Mouse (Mus musculus): Measurements from ENCODE around the gene Ear10.
"Not testable (repeated sequence)": the region's sequence is repeated elsewhere in the genome, so short reads cannot be mapped to it uniquely, and the experiment has no call there.

Gene Ear10

GRCm38 (mm10) chr14:43923459-43923858 is at the start of gene Ear10:
Gene Ear10, minus strand, starts transcription at chr14:43923559.
- H3K36me3 ChIP-seq (ENCODE audit: insufficient read depth, low read length); H3K4me1 ChIP-seq (replicated peaks; ENCODE audit: low read depth, low read length); H3K27me3 ChIP-seq (ENCODE audit: insufficient read depth, low read length); H3K9me3 ChIP-seq (ENCODE audit: low read length); H3K4me3 ChIP-seq (replicated peaks; ENCODE audit: low read length): not testable (repeated sequence)

DNA sequence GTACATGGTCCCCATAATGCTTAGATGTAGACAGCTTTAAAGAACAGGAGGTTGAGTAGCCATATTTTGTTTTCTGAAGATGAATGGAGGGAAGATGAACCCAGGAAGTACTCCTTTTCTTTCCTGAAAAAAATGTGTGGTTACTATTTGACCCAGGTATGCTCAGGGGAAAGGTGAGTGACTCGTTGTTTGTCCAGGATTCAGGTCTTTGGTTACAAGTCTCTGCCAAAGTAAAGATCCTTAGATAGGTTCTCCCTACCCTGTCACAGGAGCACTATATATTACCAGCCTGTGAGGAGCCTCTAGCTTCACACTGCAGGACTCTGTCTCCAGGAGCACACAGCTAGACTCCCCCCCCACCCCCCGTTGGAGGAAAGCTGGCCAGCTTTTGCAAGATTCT is 33.4 kb upstream of the Ear10 start, which contains the start of gene Ang5:
TSS of gene Ang5 (plus strand) at position 301 of the 400 bp plus-strand sequence.
- not testable (repeated sequence) for H3K27me3 ChIP-seq (ENCODE audit: insufficient read depth, low read length); H3K9me3 ChIP-seq (ENCODE audit: low read length); H3K36me3 ChIP-seq (ENCODE audit: insufficient read depth, low read length); H3K4me3 ChIP-seq (replicated peaks; ENCODE audit: low read length); H3K4me1 ChIP-seq (replicated peaks; ENCODE audit: low read depth, low read length)

DNA sequence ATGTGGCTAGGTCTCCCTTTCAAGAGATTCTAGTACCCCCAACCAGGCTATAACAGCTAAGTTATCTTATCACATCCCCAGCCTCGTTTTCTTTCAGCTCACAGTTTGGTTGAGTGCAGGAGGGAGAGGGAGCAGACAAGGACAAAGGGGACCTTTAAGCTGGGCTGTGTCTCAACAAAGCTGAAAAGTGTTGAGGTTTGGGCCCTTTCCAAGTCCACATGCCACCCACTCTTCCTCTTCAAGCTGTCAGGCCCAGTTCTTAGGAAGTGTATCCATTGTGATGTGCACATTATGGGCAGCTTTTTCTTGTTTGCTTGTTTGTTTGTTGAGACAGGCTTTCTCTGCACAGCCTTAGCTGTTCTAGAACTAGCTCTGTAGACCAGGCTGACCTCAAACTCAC is 31.7 kb upstream of the Ear10 start:
- H3K36me3 ChIP-seq (ENCODE audit: insufficient read depth, low read length); H3K4me3 ChIP-seq (replicated peaks; ENCODE audit: low read length); H3K27me3 ChIP-seq (ENCODE audit: insufficient read depth, low read length); H3K4me1 ChIP-seq (replicated peaks; ENCODE audit: low read depth, low read length); H3K9me3 ChIP-seq (ENCODE audit: low read length): not testable (repeated sequence)

- not testable (repeated sequence) for H3K36me3 ChIP-seq (ENCODE audit: insufficient read depth, low read length); H3K4me1 ChIP-seq (replicated peaks; ENCODE audit: low read depth, low read length); H3K27me3 ChIP-seq (ENCODE audit: insufficient read depth, low read length); H3K4me3 ChIP-seq (replicated peaks; ENCODE audit: low read length); H3K9me3 ChIP-seq (ENCODE audit: low read length)
Measured at GRCm38 (mm10) chr14:43953382-43953781, 30.0 kb upstream of the Ear10 start.

- H3K27me3 ChIP-seq (ENCODE audit: insufficient read depth, low read length); H3K4me1 ChIP-seq (replicated peaks; ENCODE audit: low read depth, low read length); H3K9me3 ChIP-seq (ENCODE audit: low read length); H3K36me3 ChIP-seq (ENCODE audit: insufficient read depth, low read length); H3K4me3 ChIP-seq (replicated peaks; ENCODE audit: low read length): not testable (repeated sequence)
Measured at GRCm38 (mm10) chr14:43933399-43933798, 10.0 kb upstream of the Ear10 start.

DNA sequence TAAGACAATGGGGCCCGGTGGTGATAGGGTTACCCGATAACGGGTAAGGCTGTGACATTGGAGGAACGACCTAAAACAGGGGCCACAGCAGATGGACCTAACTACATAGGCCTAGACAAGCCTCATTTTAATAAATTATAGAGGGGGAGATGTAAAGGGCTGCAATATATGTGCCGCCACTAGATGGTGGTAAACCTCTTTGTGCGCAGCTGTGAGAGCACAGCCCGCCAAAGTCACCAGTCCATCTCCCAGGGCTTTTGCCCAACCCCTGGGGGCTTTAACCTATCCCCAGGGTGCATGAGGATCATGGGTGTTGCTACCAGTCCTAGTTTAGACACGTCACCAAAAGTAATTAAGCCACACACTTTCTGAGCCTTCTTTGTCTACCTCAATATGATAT is 9.6 kb upstream of the Ear10 start:
- not testable (repeated sequence) for H3K4me3 ChIP-seq (replicated peaks; ENCODE audit: low read length); H3K36me3 ChIP-seq (ENCODE audit: insufficient read depth, low read length); H3K27me3 ChIP-seq (ENCODE audit: insufficient read depth, low read length); H3K9me3 ChIP-seq (ENCODE audit: low read length); H3K4me1 ChIP-seq (replicated peaks; ENCODE audit: low read depth, low read length)
- TF ChIP-seq CTCF (conservative IDR thresholded peaks at IDR 0.05; ENCODE audit: low read length) = peak; percentile 49

DNA sequence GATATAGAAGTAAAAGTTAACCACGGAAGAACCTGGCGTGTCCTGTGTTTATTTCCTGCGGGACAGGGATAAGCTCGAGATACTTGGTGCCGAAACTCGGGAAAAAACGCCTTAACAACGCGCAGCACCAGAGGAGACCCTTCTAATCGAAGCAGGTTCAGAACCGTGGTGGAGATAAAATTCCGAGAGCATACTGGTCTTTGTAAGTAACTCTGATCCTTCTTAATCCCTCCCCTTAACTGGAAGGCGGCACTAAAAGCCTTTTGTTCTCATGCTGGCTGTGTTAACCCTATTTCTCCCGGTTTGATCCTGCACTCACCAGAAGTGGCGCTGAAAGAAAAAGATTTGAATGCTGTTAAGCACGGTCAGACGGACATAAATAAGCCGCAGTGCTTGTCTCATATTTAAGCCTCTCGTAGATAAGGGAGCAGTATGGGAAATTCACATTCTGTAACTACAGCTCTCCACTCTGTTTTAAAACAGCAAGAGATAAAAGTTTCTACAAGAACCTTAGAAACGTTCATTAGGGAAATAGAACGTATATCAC is 2.1 kb upstream of the Ear10 start:
- H3K4me3 ChIP-seq (replicated peaks; ENCODE audit: low read length) = peak overlapping the region; percentile 79
- H3K27me3 ChIP-seq (ENCODE audit: insufficient read depth, low read length); H3K9me3 ChIP-seq (ENCODE audit: low read length); H3K36me3 ChIP-seq (ENCODE audit: insufficient read depth, low read length); H3K4me1 ChIP-seq (replicated peaks; ENCODE audit: low read depth, low read length): not testable (repeated sequence)

DNA sequence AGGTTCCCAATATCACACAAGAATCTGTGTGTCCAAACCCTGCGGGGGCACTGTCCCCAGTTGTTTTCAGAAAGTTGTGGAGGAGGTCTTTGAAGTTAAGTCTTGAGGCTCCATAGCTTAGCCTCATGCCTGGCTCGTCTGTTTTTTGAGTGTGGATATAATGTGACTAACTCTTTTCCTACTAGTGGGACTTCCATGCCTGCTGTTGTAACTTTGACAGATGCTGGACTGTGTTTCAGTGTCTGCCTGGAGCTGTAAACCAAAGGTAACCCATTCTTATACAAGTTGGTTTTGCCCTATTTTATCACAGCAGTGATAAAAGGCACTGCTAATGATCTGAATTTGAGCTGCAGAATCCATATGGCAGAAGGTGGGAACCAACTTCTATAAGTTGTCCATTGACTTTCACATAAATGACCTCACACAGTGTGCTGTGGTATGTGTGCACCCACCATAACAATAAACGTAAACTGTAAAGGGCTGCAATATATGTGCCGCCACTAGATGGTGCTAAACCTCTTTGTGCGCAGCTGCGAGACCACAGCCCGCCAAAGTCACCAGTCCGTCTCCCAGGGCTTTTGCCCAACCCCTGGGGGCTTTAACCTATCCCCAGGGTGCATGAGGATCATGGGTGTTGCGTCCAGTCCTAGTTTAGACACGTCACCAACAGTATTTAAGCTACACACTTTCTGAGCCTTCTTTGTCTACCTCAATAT is 1.5 kb upstream of the Ear10 start, which contains the start of gene Gm8113:
TSS of gene Gm8113 (plus strand) at position 703 of the 716 bp plus-strand sequence.
- H3K27me3 ChIP-seq (ENCODE audit: insufficient read depth, low read length); H3K9me3 ChIP-seq (ENCODE audit: low read length): not testable (repeated sequence)
- peak; percentile 59 for TF ChIP-seq CTCF (conservative IDR thresholded peaks at IDR 0.05; ENCODE audit: low read length)

GRCm38 (mm10) chr14:43918214-43918613 is 5.1 kb downstream of the Ear10 start:
- not testable (repeated sequence) for H3K36me3 ChIP-seq (ENCODE audit: insufficient read depth, low read length); H3K27me3 ChIP-seq (ENCODE audit: insufficient read depth, low read length); H3K4me3 ChIP-seq (replicated peaks; ENCODE audit: low read length); H3K4me1 ChIP-seq (replicated peaks; ENCODE audit: low read depth, low read length); H3K9me3 ChIP-seq (ENCODE audit: low read length)

More for the DNA sequence above, 1.5 kb upstream of the Ear10 start, which contains the start of gene Gm8113:
- not testable (repeated sequence) for H3K4me1 ChIP-seq (replicated peaks; ENCODE audit: low read depth, low read length); H3K36me3 ChIP-seq (ENCODE audit: insufficient read depth, low read length)
- peak within 1 kb of the TSS; percentile 79 for H3K4me3 ChIP-seq (replicated peaks; ENCODE audit: low read length)

DNA sequence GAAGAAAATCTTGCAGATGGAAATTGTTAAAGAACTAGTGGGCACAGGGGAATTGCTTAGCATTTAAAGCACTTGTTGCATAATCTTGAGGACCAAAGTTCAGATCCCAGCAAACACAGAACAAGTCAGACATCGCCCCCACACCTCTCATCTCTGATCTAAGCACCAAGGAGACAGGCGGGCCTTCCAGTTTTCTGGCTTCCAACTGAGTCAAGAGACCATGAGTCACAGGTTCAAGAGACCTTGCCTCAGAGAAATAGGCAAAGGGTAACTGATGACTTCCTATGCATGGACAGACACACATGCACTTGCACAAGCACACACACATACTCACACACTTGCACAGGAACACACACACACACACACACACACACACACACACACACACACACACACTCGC is 24.8 kb downstream of the Ear10 start:
- H3K9me3 ChIP-seq (ENCODE audit: low read length); H3K4me3 ChIP-seq (replicated peaks; ENCODE audit: low read length); H3K36me3 ChIP-seq (ENCODE audit: insufficient read depth, low read length); H3K4me1 ChIP-seq (replicated peaks; ENCODE audit: low read depth, low read length); H3K27me3 ChIP-seq (ENCODE audit: insufficient read depth, low read length): not testable (repeated sequence)

DNA sequence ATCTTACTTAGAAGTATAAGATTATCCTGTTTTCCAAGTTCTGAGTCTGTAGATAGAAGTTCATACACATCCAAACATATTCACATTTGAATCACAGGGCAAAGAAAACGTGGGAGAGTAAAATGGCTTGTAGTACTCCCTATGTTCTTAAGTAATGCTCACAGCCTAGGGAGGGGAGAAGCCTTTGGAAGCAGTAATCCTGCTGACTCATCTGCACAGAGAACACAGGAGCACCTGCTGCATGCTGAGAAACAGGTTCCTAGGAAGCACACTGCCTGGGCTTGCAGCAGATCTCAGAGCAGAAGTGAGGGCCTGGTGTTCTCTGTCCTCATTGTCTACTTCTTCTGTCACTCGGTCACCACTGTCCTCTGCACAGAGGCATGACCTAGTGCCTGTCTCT is 28.0 kb downstream of the Ear10 start:
- not testable (repeated sequence) for H3K4me3 ChIP-seq (replicated peaks; ENCODE audit: low read length); H3K27me3 ChIP-seq (ENCODE audit: insufficient read depth, low read length); H3K4me1 ChIP-seq (replicated peaks; ENCODE audit: low read depth, low read length); H3K36me3 ChIP-seq (ENCODE audit: insufficient read depth, low read length); H3K9me3 ChIP-seq (ENCODE audit: low read length)

- not testable (repeated sequence) for H3K4me1 ChIP-seq (replicated peaks; ENCODE audit: low read depth, low read length); H3K4me3 ChIP-seq (replicated peaks; ENCODE audit: low read length); H3K36me3 ChIP-seq (ENCODE audit: insufficient read depth, low read length); H3K9me3 ChIP-seq (ENCODE audit: low read length); H3K27me3 ChIP-seq (ENCODE audit: insufficient read depth, low read length)
Measured at GRCm38 (mm10) chr14:43891288-43891687, 32.1 kb downstream of the Ear10 start.

DNA sequence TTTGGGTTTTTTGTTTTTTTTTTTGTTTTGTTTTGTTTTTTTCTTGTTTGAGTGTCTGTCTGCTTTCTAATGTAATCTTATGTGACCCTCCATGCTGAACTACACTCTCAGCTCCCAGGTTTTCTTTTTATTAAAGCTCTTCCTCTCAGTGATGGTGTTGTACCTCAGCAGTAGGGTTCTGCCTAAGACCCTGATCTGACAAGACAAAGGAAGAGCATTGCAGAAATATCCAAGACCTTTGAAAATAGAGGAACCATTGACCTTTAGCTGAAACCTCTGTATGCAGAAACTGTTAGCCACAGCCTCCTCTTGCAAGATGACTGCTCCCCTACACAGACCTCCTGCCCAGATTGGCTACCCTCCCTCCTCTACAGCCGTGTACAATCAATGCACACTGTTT is 37.1 kb downstream of the Ear10 start:
- H3K9me3 ChIP-seq (ENCODE audit: low read length); H3K4me3 ChIP-seq (replicated peaks; ENCODE audit: low read length); H3K27me3 ChIP-seq (ENCODE audit: insufficient read depth, low read length); H3K4me1 ChIP-seq (replicated peaks; ENCODE audit: low read depth, low read length); H3K36me3 ChIP-seq (ENCODE audit: insufficient read depth, low read length): not testable (repeated sequence)

DNA sequence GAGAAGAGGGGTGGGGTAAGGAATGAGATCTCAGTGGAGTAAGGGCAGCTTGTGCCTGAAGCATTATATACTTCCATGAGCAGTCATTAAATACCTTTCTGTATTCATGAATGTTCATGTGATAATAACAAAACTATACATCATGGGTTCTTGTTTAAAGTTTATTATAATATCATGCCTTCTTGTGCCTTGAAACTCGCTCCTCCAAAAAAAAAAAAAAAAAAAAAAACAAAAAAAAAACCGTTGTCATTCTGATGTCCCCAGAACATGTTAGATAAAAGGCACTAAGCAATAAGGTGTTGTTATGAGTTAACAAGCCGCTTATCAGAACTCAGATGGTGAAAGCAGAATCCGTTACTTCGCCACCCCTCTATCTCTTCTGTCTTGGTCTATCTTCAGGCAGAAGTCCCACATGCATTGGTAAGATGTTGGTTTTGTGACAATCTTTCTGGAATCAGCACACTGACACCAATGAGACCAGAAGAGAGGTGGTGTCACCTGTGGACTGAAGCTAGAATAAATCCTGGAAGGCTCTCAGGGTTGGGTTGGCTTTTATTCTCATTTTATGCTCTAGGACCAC is 43.3 kb downstream of the Ear10 start:
- not testable (repeated sequence) for H3K4me1 ChIP-seq (replicated peaks; ENCODE audit: low read depth, low read length); H3K27me3 ChIP-seq (ENCODE audit: insufficient read depth, low read length); H3K9me3 ChIP-seq (ENCODE audit: low read length); H3K4me3 ChIP-seq (replicated peaks; ENCODE audit: low read length); H3K36me3 ChIP-seq (ENCODE audit: insufficient read depth, low read length)
